Mouse (Mus musculus) liver, embryonic 15.5 days (tissue): ENCODE results near the gene Bcan. TPM values are rescaled to one million over a fixed set of nuclear protein-coding genes. Genes with fewer than 3 reads are reported as not detected.

Experiments
- polyA plus RNA-seq: library from polyadenylated mRNA; unstranded; fragments of >200 nt; fragmentation: Nextera tagmentation; extraction: Ambion mirVana; gene quantifications from 2 replicates; pipeline ENCODE4 v1.2.1, GENCODE M21; 2015

The Bcan gene
- polyA plus RNA-seq, 1 experiment from 2014 or later = 0.10 TPM

Other genes with a start within 250 kb of the Bcan start
- gene Ntrk1, start 205.1 kb downstream of the Bcan start, polyA plus RNA-seq = 0.20 and 0.26 TPM in 2 replicates
- gene Insrr, start 203.3 kb downstream of the Bcan start, polyA plus RNA-seq = 0.01 TPM in 1 of 2 replicates, not detected in the other
- gene Pear1, start 175.9 kb downstream of the Bcan start, polyA plus RNA-seq = 5.7 and 6.5 TPM in 2 replicates
- gene Sh2d2a, start 153.5 kb downstream of the Bcan start, polyA plus RNA-seq = 0.18 TPM in 2 replicates
- gene Prcc, start 114.6 kb downstream of the Bcan start, polyA plus RNA-seq = 6.5 TPM in 2 replicates
- 213 and 216 TPM in 2 replicates for gene Hdgf, start 93.9 kb downstream of the Bcan start, polyA plus RNA-seq
- 30.7 and 33.5 TPM in 2 replicates for gene Mrpl24, start 80.7 kb downstream of the Bcan start, polyA plus RNA-seq
- 21.0 and 22.9 TPM in 2 replicates for gene Isg20l2, start 69.9 kb downstream of the Bcan start, polyA plus RNA-seq
- 5.6 and 6.3 TPM in 2 replicates for gene Rrnad1, start 69.5 kb downstream of the Bcan start, polyA plus RNA-seq
- 0.31 and 0.75 TPM in 2 replicates for gene Crabp2, start 51.6 kb downstream of the Bcan start, polyA plus RNA-seq
- 2.2 and 2.3 TPM in 2 replicates for gene Nes, start 29.2 kb downstream of the Bcan start, polyA plus RNA-seq
- not detected in 2 replicates for gene Hapln2, start 27.4 kb upstream of the Bcan start, polyA plus RNA-seq
- gene Gpatch4, start 42.9 kb upstream of the Bcan start, polyA plus RNA-seq = 14.3 and 18.1 TPM in 2 replicates
- gene Naxe, start 58.3 kb upstream of the Bcan start, polyA plus RNA-seq = 75.0 and 81.5 TPM in 2 replicates
- not detected in 2 replicates for gene Ttc24, start 78.1 kb upstream of the Bcan start, polyA plus RNA-seq
- gene Iqgap3, start 81.7 kb upstream of the Bcan start, polyA plus RNA-seq = 7.3 and 8.0 TPM in 2 replicates
- 6.8 and 7.1 TPM in 2 replicates for gene Mef2d, start 142.1 kb upstream of the Bcan start, polyA plus RNA-seq